Mouse (Mus musculus): ENCODE measurements around the gene Cpeb2. TPM values are rescaled to one million over a fixed set of nuclear protein-coding genes. Genes with fewer than 3 reads are reported as not detected.

Gene Cpeb2
- 2.3 and 3.4 TPM in 2 replicates for polyA plus RNA-seq (2016; fragmentation: Nextera tagmentation; extraction: Ambion mirVana)

GRCm38 (mm10) chr5:43232480-43233315, at the start of gene Cpeb2:
Cpeb2 (plus strand) TSS chr5:43233170.
- peak; percentile 93 for DNase-seq (ENCODE audit: low spot score)
- Histone ChIP-seq H3K36me3 (no peaks in the 10 kb centered on the region), H3K27me3 (ENCODE audit: insufficient read depth, poor library complexity, severe bottlenecking) (peaks cover 18% of the 10 kb centered on the region), H3K27ac (peak within 1 kb of the TSS; percentile 95), H3K4me3 (peak within 1 kb of the TSS; percentile 90), H3K9me3 (no peaks in the 10 kb centered on the region), H3K4me1 (replicated peaks) (peaks cover 12% of the 10 kb centered on the region)
- WGBS: under 1% methylated on average over 89 of the region's 89 CpGs

DNA sequence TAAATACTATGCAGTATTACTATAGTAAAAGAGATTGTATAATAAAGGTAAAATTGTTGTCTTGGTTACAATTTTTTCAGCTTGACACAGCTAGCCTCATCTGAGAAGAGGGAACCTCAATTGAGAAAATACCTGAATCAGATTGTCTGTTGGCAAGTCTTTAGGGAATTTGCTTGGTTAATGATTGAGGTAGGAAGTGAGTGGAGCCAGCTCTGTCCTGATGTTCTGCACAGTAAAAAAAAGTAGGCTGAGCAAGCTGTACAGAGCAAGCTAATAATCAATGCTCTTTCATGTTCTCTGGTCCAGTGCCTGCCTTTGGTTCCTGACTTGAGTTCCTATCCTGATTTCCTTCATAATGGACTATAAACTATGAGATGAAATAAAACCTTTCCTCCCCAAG, 49.4 kb upstream of the Cpeb2 start:
- no peaks in the 10 kb centered on the region for H3K36me3 ChIP-seq
- H3K9me3 ChIP-seq: no peaks in the 10 kb centered on the region
- no peak overlapping the region for H3K4me3 ChIP-seq
- H3K27me3 ChIP-seq (ENCODE audit: insufficient read depth, poor library complexity, severe bottlenecking): no peaks in the 10 kb centered on the region
- no peaks in the 10 kb centered on the region for H3K4me1 ChIP-seq (replicated peaks)
- no peak overlapping the region for H3K27ac ChIP-seq
- DNase-seq (ENCODE audit: low spot score): no peak

GRCm38 (mm10) chr5:43184834-43185233, 48.1 kb upstream of the Cpeb2 start:
- Histone ChIP-seq H3K27me3 (ENCODE audit: insufficient read depth, poor library complexity, severe bottlenecking) (no peaks in the 10 kb centered on the region), H3K4me1 (replicated peaks) (no peaks in the 10 kb centered on the region), H3K36me3 (no peaks in the 10 kb centered on the region), H3K9me3 (no peaks in the 10 kb centered on the region), H3K4me3 (no peak overlapping the region), H3K27ac (no peak overlapping the region)
- WGBS: 83% methylated on average over 3 of the region's 3 CpGs
- DNase-seq (ENCODE audit: low spot score): no peak

DNA sequence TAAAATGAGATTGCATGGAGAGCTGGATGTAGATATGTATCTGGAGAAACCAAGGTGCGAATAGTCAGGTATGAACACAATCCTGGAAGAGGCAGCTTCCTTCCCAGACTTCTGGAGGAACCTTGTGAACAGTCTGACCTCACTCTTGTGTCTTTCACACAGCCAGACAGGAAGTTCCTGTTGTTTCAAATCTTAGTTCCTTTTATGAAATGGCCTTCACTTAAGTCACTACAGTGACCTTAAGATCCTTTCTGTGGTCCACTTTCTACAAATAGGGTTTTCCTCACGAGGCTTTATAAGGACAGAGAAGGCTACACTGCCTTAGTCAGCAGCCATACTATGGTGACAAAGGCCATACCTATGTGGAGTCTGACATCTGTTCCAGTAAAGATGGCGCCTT, 47.5 kb upstream of the Cpeb2 start:
- no peak for DNase-seq (ENCODE audit: low spot score)
- 89% methylated on average over 3 of the region's 3 CpGs for WGBS
- H3K27me3 ChIP-seq (ENCODE audit: insufficient read depth, poor library complexity, severe bottlenecking): no peaks in the 10 kb centered on the region
- no peaks in the 10 kb centered on the region for H3K36me3 ChIP-seq
- no peak overlapping the region for H3K4me3 ChIP-seq
- H3K4me1 ChIP-seq (replicated peaks): no peaks in the 10 kb centered on the region
- H3K9me3 ChIP-seq: no peaks in the 10 kb centered on the region
- no peak overlapping the region for H3K27ac ChIP-seq

GRCm38 (mm10) chr5:43200686-43201085, 32.3 kb upstream of the Cpeb2 start:
- no peak for DNase-seq (ENCODE audit: low spot score)
- H3K27me3 ChIP-seq (ENCODE audit: insufficient read depth, poor library complexity, severe bottlenecking): no peaks in the 10 kb centered on the region
- no peak overlapping the region for H3K4me3 ChIP-seq
- H3K9me3 ChIP-seq: no peaks in the 10 kb centered on the region
- no peaks in the 10 kb centered on the region for H3K4me1 ChIP-seq (replicated peaks)
- no peaks in the 10 kb centered on the region for H3K36me3 ChIP-seq
- WGBS: 82% methylated on average over 4 of the region's 4 CpGs
- no peak overlapping the region for H3K27ac ChIP-seq

DNA sequence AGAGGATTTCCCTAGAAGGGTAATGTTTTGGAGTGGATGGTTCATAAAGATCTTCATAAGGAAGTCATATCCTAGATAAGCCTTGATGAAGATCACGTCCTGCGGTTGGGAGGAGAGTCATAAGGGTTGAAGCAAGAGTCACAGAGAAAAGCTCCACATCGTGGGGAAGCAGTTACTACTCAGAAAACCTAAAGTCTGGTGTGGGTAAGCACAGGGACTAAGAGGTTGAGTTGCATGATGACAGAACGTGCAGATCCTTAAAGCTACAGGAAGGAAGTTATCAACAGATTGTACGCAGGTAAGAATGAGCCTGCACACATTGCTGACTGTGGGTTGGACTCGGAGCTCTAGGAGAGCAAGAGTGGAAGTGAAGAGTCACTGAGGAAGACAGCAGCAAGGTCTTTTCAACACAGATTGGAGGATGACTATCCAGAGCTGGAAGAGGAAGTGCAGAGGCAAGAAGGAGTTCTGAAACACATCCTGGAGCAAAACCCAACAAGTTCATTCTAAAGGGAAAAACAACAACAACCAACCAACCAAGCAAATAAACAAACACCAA, 26.4 kb upstream of the Cpeb2 start:
- Histone ChIP-seq H3K27me3 (ENCODE audit: insufficient read depth, poor library complexity, severe bottlenecking) (no peaks in the 10 kb centered on the region), H3K36me3 (no peaks in the 10 kb centered on the region), H3K4me1 (replicated peaks) (no peaks in the 10 kb centered on the region), H3K4me3 (no peak overlapping the region), H3K27ac (no peak overlapping the region), H3K9me3 (no peaks in the 10 kb centered on the region)
- no peak for DNase-seq (ENCODE audit: low spot score)
- 88% methylated on average over 6 of the region's 6 CpGs for WGBS

GRCm38 (mm10) chr5:43217468-43217867, 15.5 kb upstream of the Cpeb2 start:
- no peaks in the 10 kb centered on the region for H3K36me3 ChIP-seq
- no peaks in the 10 kb centered on the region for H3K9me3 ChIP-seq
- no peak for DNase-seq (ENCODE audit: low spot score)
- no peak overlapping the region for H3K4me3 ChIP-seq
- no peaks in the 10 kb centered on the region for H3K4me1 ChIP-seq (replicated peaks)
- H3K27me3 ChIP-seq (ENCODE audit: insufficient read depth, poor library complexity, severe bottlenecking): no peaks in the 10 kb centered on the region
- WGBS: 42% methylated on average over 4 of the region's 4 CpGs
- no peak overlapping the region for H3K27ac ChIP-seq

DNA sequence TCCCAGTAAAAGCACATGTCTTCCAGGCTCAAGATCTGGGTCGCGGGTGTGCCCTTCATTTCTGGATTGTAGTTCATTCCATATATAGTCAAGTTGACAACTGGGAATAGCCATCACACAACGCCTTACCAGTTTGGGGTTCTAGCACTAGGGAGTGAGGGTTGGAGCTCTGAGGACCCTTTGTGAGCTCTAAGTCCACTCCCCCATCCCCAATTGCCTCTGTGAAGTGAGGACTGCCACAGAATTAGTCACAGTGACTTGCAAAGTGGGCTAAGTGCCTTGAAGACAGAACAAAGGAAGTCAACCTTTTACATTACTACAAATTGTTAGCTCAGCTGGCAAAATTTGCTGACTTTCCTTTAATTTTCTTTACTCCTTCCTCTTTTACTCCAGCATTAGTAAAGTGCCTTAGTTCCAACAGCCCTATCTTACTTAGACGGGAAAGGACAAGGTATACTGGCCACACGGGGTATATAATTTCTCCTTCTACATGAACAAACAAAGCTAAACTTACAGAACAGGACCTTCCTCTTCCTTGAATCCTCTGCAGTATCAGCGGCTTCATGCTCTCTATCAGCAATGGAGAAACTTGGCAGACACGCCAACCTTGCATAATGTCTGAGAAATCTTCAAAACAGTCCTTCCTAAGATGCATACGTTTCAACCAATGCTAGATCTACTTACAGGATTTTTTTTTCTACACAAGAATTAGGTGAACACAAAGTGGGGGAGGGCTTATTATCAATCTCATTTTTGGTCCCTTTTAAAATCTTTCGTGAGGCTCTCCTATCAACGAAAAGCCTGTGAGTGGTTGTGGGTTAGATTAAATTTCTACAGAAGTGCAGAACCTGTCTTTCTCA, 14.8 kb upstream of the Cpeb2 start:
- no peaks in the 10 kb centered on the region for H3K4me1 ChIP-seq (replicated peaks)
- no peaks in the 10 kb centered on the region for H3K27me3 ChIP-seq (ENCODE audit: insufficient read depth, poor library complexity, severe bottlenecking)
- H3K27ac ChIP-seq: no peak overlapping the region
- no peak overlapping the region for H3K4me3 ChIP-seq
- no peaks in the 10 kb centered on the region for H3K36me3 ChIP-seq
- H3K9me3 ChIP-seq: no peaks in the 10 kb centered on the region
- 81% methylated on average over 10 of the region's 10 CpGs for WGBS
- no peak for DNase-seq (ENCODE audit: low spot score)

DNA sequence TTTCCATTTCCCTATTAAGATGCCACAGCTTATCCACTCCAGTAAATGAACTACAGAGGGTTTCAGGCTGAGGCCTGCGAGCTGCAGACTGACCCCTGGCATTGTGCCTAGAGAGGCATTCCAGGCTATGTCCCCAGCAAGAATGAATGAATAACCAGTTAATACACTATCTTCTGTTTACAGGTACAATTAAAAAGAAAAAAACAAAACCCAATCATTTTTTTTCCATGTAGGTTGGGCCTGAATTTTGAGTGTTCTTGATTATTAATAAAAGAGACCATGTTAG, 14.2 kb upstream of the Cpeb2 start:
- WGBS: 56% methylated on average over 1 of the region's 1 CpGs
- Histone ChIP-seq H3K4me1 (replicated peaks) (no peaks in the 10 kb centered on the region), H3K27me3 (ENCODE audit: insufficient read depth, poor library complexity, severe bottlenecking) (no peaks in the 10 kb centered on the region), H3K9me3 (no peaks in the 10 kb centered on the region), H3K4me3 (no peak overlapping the region), H3K27ac (no peak overlapping the region), H3K36me3 (no peaks in the 10 kb centered on the region)
- no peak for DNase-seq (ENCODE audit: low spot score)

- 77% methylated on average over 4 of the region's 4 CpGs for WGBS
- no peak for DNase-seq (ENCODE audit: low spot score)
Observed at GRCm38 (mm10) chr5:43223359-43223758, 9.6 kb upstream of the Cpeb2 start.

GRCm38 (mm10) chr5:43224245-43224644, 8.7 kb upstream of the Cpeb2 start:
- no peak overlapping the region for H3K4me3 ChIP-seq
- WGBS: 76% methylated on average over 3 of the region's 3 CpGs
- no peak overlapping the region for H3K27ac ChIP-seq
- H3K4me1 ChIP-seq (replicated peaks): no peaks in the 10 kb centered on the region
- no peaks in the 10 kb centered on the region for H3K9me3 ChIP-seq
- H3K27me3 ChIP-seq (ENCODE audit: insufficient read depth, poor library complexity, severe bottlenecking): no peaks in the 10 kb centered on the region; the same call in 1 of the 2 replicates
- no peak for DNase-seq (ENCODE audit: low spot score)
- no peaks in the 10 kb centered on the region for H3K36me3 ChIP-seq

More at GRCm38 (mm10) chr5:43223359-43223758, 9.6 kb upstream of the Cpeb2 start:
- Histone ChIP-seq H3K27me3 (ENCODE audit: insufficient read depth, poor library complexity, severe bottlenecking) (no peaks in the 10 kb centered on the region; the same call in 1 of the 2 replicates), H3K9me3 (no peaks in the 10 kb centered on the region), H3K36me3 (no peaks in the 10 kb centered on the region), H3K27ac (no peak overlapping the region), H3K4me3 (no peak overlapping the region), H3K4me1 (replicated peaks) (no peaks in the 10 kb centered on the region)

- Histone ChIP-seq H3K27ac (no peak overlapping the region), H3K4me3 (no peak overlapping the region), H3K27me3 (ENCODE audit: insufficient read depth, poor library complexity, severe bottlenecking) (peaks cover 8% of the 10 kb centered on the region), H3K4me1 (replicated peaks) (no peaks in the 10 kb centered on the region), H3K36me3 (no peaks in the 10 kb centered on the region), H3K9me3 (no peaks in the 10 kb centered on the region)
- no peak for DNase-seq (ENCODE audit: low spot score)
Observed at GRCm38 (mm10) chr5:43226160-43226559, 6.8 kb upstream of the Cpeb2 start.

DNA sequence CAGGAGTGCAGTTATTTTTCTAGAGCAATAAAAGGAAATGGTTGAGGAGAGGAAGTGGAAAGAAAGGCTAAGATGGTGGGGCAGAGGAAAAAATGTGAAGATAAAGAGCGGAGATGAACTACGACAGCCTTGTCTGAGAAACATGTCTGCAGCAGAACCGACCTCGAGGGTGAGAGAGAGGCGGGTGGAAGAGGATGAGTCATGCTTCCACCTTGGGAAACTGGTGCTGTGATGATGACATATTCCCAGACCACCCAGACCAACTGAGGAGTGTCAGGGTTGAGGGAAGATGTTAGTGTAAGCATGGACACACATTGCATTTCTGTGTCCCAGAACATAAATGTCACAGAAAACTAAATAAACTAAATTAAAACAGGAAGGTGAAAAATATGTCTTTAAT, 5.4 kb upstream of the Cpeb2 start:
- Histone ChIP-seq H3K4me1 (replicated peaks) (no peaks in the 10 kb centered on the region), H3K27ac (no peak overlapping the region), H3K27me3 (ENCODE audit: insufficient read depth, poor library complexity, severe bottlenecking) (peaks cover 14% of the 10 kb centered on the region), H3K4me3 (no peak overlapping the region), H3K9me3 (no peaks in the 10 kb centered on the region), H3K36me3 (no peaks in the 10 kb centered on the region)
- no peak for DNase-seq (ENCODE audit: low spot score)
- WGBS: 86% methylated on average over 5 of the region's 5 CpGs
